Mouse (Mus musculus): ENCODE results near the gene Olfr1417. TPM values are rescaled to one million over a fixed set of nuclear protein-coding genes. Genes with fewer than 3 reads are reported as not detected.
"Not testable (repeated sequence)": the region's sequence is repeated elsewhere in the genome, so short reads cannot be mapped to it uniquely, and the experiment has no call there.

Olfr1417 gene
- total RNA-seq (2021) = not detected
- long read RNA-seq, experiment 1 = 0 reads
- long read RNA-seq, experiment 2 = 0 reads

DNA sequence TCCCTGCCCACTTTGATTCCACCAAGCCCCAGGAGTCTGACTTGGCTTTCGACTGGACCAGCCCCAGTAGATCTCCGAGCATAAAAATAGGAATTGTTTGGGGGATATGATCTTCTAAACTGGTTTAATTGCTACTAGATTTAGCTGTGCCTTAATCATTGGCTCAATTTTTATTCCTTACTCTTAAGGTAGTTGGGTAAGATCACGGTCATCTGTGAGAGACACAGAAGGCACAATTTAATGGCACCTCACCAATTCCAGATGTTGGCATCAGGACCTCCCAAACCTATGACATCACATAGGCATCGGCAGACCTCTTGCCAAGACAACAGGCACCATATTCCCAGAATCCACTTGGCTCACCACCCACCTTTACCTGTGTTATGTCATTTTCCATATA is at the start of gene Olfr1417:
Olfr1417 (minus strand) TSS at position 101 of the 400 bp plus-strand sequence.
- DNase-seq = no peak

DNA sequence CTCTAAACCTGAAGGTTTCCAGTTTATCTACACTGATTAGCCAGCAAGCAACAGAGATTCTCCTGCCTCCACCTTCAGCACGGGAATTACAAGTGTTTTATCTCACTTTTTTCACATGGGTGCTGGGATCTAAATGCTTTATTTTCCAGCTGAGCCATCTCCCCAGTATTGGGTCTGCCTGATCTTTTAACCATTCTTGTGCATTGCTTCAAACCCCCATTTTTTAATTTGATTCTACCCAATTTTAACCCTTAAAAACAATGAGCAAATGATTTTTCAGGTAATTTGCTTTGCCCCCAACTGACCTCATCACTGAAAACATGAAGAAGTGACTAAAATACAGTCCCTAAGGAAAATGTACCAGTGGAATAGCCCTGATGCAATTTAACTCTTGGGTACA is 47.2 kb upstream of the Olfr1417 start, which contains the start of gene Olfr1420:
Olfr1420 (plus strand) TSS at position 301 of the 400 bp plus-strand sequence.
- no peak for DNase-seq

DNA sequence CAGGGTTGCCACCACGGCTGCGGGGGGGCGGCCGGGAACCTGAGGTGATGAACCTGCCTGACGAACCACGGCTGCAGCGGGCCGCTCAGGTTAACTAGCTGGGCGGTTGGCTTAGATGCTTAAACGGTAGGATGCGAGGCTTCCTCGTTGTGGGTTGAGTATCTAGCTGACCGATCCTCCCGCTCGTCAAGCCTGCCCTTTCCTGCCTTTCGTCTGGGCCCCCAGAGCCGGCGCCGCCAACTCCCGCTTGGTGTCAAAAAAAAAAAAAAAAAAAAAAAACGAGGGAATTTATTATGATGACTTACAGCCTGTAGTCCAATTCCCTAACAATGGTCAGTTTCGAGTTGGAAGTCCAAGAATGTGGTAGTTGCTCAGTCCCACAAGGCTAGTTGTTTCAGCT is 39.4 kb upstream of the Olfr1417 start:
- not testable (repeated sequence) for DNase-seq

DNA sequence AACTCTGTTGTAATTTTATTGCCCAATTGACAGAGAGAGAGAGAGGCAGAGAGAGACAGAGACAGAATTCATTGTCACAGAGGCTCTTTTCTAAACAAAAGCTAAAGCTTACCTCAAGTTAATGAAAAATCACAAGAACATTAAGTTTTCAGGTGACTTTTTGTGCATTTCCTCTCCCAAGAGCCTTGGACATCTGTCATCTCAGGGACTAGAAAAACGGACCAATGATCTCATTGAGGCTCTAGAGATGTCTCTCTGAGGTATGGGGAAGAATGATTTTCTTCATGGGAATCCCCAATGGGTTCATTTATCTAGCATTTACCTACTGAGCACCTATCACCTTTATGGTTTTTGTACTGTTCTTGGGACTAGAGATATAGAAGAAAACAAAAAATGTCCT is 36.0 kb upstream of the Olfr1417 start, which contains the start of gene Olfr1419:
Olfr1419 (minus strand) TSS at position 101 of the 400 bp plus-strand sequence.
- no peak for DNase-seq

DNA sequence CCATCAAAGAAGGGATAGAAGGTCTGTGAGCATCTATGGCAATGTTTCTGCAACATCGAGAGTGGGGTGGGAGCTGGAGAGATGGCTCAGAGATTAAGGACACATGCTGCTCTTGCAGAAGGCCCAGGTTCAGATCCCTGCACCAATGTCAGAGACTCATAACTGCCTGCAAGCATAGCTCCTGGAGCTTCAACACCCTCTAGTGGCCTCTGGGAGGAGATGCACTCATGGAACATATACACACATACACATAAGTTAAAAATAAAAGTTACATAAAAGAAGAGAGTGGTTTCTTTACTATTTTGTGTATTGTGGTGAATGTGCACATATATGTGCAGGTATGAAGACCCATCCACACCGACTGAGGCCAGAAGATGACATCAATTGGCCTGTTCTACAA is 28.8 kb upstream of the Olfr1417 start:
- no peak for DNase-seq

DNA sequence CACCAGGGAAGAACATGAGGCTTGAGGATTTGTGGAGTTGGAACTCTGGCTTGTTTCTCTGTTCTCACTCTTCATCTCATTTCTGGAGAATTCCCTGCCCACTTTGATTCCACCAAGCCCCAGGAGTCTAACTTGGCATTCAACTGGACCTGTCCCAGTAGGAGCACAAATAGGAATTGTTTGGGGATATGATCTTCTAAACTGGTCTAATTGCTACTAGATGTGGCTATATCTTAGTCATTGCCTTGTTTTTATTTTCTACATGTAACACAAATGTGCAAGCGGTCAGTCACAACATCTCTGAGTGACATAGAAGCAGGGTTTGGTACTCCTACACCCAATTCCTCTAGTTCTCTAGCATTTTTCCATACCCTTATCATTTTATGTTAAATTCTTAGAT is 21.9 kb upstream of the Olfr1417 start, which contains the start of gene Olfr1418:
Olfr1418 (minus strand) TSS at position 101 of the 400 bp plus-strand sequence.
- no peak for DNase-seq

DNA sequence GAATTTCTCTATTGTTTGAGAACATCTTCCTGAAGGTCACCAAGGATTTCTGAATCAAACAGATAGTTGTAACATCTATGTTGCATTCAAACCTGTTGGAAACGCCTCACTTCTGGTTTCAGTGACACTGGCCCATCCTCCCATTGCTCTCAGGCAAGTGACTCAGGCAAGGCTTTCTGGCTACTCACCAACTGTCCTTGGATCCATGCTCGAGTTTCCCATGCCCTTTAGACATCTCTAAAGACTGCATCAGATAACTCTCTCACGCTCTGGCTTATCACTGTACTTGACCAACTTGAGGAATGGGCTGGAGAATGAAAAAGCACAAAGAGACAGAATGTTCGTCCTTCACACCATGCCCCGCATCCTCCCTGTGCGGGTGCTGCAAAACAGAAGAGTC is 17.5 kb upstream of the Olfr1417 start:
- DNase-seq = peak; percentile 71 to 72

DNA sequence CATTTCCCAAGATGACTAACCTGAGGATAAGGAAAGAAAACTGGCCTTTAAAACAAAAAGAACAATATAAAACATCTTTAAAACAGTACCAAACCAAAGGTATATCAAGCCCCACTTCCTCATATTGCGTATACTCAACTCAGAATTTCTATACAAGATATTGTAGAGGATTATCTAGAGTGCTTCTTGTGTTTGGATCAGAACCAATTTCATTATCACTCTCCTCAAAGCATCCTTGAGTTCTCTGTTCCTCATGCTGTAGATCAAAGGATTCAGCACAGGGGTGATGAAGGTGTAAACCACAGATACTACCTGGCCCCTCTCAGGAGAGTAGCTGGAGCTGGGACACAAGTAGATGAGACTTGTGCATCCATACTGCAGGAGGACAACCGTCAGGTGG is 15.8 kb upstream of the Olfr1417 start:
- DNase-seq = no peak

DNA sequence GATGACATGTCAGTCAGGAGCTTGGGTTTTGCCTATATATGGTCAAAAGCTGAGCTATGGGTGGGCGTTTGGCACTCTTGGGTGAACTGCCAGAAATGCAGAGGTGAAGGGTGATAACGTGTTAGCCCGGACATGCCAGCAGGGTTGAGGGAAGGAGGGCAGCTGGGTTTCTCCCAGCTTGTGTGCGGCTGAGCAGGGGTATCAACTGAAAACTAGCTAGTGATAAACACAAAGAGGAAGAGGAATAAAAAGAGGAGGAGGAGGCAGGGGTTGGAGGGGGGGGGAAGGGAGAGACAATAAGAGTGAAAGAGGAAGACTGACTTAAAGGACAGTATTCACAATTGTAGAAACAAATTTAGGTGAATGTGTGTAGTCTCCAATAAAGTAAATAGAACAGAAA is 13.6 kb upstream of the Olfr1417 start:
- DNase-seq = no peak

DNA sequence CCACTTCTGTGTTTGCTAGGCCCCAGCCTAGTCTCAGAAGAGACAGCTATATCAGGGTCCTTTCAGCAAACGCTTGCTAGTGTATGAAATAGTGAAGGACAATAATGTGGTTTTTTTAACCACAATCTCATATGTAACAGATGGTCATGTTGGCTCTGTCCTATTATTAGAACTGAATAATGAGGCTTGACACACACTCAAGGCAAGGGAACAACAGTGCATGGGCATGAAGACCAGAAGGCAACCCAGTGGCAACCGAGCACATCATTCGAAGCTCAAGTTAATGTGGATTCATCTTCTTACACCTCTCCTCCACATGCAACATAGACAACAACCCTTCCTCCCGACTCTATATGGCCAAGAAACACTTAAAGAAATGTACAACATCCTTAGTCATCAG is 7.3 kb upstream of the Olfr1417 start:
- DNase-seq = no peak

DNA sequence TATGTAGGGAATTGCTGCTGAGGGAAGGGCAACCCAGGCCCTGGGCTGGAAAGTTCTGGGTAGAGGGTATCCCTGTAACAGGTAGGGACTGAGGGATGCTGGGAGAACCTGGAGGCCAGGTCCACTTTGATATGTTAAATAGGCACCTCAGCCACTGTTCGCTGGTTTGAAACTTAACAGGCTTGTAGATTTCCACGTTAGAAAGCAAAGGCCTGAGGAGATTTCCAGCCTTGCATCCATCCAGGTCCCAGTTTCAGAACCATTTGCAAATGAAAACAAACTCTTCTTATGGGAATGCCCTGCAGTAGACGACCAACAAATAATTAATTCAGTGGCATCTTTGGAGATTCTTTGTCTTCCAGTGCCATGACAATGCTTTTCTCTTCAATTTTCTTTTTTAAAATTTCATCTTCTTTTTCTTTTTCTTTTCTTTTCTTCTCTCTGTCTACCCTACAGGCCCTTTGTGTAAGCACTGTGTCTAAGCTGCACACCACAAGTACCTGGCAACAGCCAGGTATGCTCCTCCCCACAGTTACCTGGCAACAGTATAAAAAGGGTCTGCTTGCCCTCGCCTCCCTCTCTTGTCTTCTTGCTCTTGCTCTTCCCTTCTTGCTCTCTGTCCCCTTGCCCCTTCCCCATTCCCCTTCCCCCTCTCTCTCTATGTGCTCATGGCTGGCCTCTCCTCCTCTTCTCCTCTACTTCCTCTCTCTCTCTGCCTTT is 15.5 kb downstream of the Olfr1417 start:
- DNase-seq = no peak

DNA sequence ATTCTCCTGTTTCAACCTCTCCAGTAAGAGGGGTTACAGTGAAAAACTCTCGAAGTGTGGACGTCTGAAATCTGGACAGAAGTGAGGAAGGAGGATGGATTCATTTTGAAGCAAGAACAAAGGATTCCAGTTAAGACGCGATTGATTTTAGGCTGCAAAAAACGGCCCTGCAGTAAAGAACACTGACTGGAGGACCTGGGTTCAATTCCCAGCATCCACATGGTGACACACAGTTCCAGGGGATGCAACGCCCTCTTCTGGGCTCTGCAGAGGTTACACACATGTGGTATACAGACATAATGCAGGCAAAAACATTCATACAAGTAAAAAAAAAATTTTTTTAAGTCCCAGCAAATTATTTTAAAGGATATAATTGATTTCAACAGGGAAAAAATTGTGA is 18.8 kb downstream of the Olfr1417 start:
- DNase-seq = no peak

DNA sequence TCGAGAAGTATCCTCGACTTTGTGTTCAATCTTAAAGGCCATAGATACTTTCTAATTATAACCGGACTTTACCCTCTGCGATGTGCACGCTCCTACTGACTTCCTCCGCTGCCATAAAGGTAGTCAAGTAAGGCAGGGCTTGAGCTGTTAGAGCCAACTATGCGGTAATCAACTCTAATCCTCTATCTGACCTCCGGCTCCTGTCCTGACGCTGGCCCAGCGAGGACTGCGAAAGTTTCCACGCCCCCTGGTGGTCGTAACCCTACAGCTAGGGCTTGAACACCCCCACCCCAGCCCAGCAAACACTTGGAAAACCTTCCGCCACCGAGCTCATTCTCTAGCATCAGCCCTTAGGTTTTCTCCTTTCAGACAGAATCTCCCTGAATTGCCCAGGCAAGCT is 19.2 kb downstream of the Olfr1417 start:
- DNase-seq = peak; percentile 83 to 91

DNA sequence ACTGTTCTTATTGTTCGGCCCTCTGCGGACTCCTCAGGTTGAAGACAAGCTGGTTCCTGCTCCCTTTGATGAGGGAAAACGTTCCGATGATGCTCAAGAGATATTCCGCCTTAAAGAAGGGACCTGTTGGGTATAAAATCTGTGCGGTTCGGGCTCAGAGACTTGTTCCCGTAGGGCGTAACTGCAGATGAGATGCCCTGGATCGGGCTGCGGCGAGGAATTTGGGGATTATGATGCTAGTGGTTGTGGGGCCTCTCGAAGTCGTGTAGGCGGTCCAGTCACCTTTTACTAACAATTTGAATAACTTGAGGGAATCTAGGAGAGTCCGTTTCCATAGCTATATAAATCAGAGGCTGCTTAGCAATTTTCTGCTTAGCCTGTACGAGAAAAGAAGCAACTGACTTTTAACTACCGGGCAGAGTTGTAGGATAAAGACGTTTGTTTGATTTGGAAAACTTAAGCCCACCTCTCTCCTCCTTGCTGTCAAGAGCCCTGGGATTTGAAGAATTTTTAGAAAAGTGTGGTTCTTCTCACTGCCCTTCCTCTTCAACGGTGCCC is 19.8 kb downstream of the Olfr1417 start, which contains the start of gene Stx3:
Stx3 (minus strand) TSS at position 261 of the 558 bp plus-strand sequence.
- peak in 1 of 2 experiments; percentile 13 for DNase-seq

DNA sequence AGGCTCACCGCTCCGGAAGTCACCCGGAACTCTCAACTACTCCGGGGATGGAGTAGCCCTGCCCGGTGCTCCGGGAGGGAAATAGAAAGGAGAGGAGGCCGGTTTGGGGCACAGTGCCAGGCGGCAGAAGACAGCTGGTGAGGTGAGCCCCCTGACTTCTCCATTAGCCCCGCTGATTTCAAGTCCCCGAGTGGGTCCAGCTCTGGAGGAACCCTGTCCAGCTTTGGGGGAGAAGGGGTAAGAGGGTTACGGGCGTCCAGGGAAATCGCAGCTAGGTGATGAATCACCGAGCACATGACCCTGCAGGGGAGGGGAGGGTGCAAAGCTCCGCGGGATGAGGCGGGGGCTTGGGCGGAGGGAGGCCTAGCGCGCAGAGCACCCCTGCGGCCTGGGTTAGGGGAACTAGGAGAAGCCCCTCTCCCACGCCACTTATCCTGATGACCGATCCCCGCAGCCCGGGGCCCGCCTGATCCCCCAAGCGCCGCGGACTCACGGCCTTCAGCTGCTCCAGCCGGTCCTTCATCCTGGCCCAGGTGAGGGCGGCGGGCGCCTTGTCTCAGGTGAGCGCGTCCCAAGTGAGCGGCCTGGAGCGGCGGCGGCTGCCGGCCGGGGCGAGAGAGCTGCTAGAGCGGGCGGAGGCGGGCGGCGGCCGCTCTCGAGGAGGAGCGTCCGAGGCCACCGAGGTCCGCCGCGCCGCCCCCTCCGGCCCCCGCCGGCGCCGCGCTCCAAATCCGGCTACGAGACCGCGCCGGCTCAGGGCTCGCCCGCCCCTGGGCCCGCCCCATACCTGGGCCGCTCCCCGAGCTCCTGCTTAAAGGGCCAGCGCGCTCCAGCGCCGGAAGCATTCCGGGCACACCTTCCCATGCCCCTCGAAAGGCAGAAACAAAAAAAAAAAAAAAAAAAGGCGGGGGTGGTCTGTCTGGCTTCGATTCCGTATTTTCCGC is 20.5 kb downstream of the Olfr1417 start:
- DNase-seq = peak; percentile 81 to 84

DNA sequence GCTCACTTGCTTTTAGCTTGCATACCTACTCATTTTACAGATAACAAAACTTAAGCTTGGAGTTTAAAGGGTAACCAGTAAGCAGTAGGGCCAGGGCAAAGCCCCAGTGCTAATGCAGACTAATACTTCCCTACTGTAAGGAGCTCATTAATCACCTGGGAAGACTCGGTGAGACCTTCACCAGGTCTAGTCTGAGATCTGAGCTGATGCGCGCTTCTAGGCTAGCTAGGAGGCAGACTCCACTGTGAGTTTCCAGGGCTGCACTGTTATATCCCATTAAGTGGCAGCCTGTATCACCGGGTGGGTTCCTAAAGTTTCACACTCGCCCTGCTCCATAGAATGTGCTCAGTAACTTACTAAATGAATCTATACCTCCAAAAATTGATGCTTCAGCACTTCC is 21.4 kb downstream of the Olfr1417 start:
- no peak for DNase-seq

DNA sequence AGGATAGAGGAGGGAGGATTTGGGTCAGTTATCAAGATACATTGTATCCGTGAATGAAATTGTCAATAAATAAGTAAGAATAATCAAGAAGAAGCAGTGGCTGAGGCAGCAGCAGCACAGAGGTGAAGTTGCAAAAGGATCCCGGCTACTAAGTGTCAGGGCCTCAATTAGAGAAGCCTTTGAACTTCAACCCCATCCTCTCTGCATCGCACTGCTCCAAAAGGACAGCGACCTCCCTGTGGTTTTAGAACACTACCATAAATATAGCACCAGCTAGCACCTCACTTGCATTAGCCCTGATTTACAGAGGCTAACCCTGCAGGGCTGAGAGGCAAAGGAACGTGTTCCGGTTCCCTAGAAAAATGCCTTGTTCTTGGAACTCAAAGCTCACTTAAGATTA is 22.3 kb downstream of the Olfr1417 start:
- no peak for DNase-seq

DNA sequence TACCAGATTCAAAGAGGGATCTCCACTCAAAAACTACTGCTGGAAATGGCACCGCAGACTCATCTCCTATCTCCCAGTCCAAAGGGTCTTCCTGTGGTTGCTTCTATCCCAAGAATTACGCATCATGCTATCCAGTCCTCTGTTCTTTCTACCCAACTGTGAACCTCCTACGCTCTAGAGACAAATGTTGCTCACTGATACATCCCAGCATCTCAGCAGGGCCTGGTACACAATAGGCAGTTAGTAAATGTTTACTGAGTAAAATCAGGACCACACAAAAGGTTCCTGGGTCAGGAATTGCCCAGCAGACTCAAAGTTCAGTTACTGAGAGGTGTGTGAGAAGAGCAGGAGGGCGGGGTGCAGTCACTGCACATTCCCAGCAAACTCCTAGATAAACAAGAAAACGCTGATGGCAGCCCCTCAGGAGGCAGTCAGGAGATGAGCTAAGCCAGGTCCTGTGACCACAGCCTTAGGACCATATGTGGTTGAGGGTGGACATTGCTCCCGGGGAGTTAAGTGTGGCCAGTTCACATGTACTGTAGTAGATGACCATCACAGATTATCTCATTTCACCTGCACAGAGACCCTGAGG is 24.2 kb downstream of the Olfr1417 start:
- DNase-seq = no peak

DNA sequence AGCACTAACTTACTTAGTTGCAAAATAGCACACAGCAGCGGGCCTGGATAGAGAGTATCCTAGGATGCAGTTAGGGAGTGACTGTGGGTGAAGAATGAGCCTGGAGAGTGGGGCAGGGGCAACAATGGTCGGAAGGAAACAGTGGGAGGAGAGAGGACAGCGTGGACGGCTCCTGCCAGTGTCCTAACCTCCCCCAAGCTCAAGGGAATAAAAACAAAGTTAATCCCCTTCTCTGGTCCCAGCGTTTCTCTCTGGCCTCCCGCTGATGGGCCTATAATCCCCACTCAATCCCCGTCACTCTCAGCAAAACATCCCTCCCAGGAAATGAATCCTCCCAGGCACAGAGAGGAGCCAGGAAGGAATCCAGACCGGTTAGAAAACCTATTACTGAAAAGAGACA is 25.4 kb downstream of the Olfr1417 start:
- peak in 1 of 2 experiments; percentile 18 for DNase-seq

DNA sequence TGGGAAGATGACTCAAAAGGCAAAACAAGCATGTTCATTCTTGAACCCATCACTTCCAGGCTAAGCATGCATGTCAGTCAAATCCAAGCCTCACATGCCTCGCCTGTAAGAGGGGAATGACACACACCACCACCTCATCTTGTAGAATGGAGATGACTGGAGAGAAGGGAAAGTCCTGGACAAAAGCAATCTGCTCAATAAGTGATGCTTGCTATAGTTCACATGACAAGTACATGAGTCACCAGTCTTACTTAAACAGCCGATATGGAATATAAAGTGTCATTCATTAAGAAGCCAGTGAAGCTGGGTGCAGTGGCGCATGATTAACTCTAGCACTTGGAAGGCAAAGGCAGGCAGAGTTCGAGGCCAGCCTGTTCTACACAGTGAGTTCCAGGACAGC is 25.9 kb downstream of the Olfr1417 start:
- DNase-seq = no peak

DNA sequence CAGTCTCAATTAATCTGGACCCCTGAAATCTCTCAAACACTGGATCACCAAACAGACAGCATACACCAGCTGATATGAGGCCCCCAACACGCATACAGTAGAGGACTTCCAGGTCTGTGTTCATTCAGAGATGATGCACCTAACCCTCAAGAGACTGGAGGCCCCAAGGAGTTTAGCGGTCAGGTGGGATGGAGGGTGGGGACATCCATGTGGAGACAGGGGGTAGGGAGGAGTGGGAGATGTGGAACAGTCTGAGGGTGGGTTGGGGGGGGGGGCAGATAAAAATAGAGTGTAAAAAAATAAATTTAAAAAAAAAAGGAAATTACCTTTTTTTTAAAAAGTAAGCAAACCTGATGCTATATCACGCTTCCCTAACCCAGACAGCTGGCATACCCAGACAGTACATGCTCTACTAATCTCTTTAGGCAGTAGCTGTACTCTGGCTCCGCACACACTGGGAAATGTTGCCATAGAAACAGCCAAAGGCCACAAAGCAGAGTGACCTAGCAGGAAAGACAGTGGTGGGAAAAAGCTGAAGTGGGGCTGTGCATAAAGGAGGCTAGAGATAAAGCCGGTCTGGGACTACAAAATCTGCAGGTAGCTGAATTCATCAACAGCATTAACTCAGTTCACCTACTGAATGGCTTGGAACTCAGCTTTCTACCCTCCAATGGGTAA is 27.2 kb downstream of the Olfr1417 start:
- peak; percentile 13 to 15 for DNase-seq

Measured in adrenal gland, postnatal 36 days (tissue).